Mouse (Mus musculus) heart, adult 8-10 months (tissue): ENCODE data around the gene Rgr. TPM values are rescaled to one million over a fixed set of nuclear protein-coding genes. Genes with fewer than 3 reads are reported as not detected.
"Not testable (repeated sequence)": the region's sequence is repeated elsewhere in the genome, so short reads cannot be mapped to it uniquely, and the experiment has no call there.

ENCODE experiments used
- DNase-seq: peaks from one replicate; pipeline ENCODE4 v3.0.0; 2022; ENCODE audit warnings: low spot score
- total RNA-seq, 4 experiments: library from RNA; stranded (reverse); gene quantifications; 2 replicates each; pipeline ENCODE4 v1.2.4; 2022

Gene Rgr
- total RNA-seq, 4 experiments from 2014 or later, result not detected

DNA sequence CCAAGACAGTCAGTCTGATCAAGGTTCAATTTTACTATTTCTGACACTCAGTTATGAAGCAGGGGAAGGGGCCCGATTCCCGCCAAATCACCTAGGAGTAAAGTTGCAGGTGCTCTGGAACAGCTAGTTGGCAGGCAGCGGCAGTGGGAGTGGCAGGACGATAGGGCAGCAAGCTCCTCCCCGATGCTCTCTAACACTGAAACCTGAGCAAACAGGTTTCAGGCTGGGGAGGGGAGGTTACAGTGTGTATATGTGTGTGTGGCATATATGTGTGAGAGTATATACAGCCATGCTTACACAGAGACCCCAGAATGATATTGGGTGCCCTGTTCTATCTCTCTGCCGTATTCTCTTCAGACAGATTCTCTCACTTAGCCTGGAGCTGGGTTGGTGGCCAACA, 48.0 kb downstream of the Rgr start:
- not testable (repeated sequence) for DNase-seq

DNA sequence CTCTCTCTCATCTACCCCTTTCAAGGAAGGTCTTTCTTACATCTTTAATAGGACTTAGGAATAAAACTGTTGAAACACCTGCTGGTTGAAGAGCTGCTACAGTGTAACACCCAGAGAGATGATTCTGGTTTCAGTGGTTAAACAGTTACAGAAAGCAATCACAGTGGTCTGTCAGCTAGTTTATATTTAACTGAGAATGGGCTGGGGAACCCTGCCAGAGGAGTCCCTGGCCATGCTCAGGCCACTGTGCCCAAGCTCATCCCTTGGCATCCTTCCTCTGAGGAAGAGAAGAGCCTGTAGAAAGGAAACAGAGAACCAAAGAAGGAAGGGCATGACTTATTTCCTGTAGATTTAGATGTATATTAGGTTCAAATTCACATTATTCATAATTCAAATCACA, 59.0 kb downstream of the Rgr start:
- no peak for DNase-seq

GRCm38 (mm10) chr14:36985693-36986092, 63.1 kb downstream of the Rgr start:
- peak; percentile 11 for DNase-seq

Other genes starting within 250 kb of the Rgr start
- gene Ccser2, start 80.2 kb downstream of the Rgr start, total RNA-seq, result 100 to 1,000 TPM; 111 to 141 (median 137) TPM
- gene Lrit1, start 5.9 kb upstream of the Rgr start, total RNA-seq, result not detected
- not detected for gene Lrit2, start 19.0 kb upstream of the Rgr start, total RNA-seq
- gene Cdhr1, start 49.4 kb upstream of the Rgr start, total RNA-seq, result not detected
- not detected for gene 2610528A11Rik, start 65.1 kb upstream of the Rgr start, total RNA-seq
- gene Ghitm, start 86.3 kb upstream of the Rgr start, total RNA-seq, result 100 to 1,000 TPM; 632 to 720 (median 680) TPM